Mouse (Mus musculus): ENCODE measurements at regions not wholly inside any gene's neighbourhood (a gene's known extent, or its start where the extent isn't known, plus 50 kb on each side); places are given as distances from the start of the nearest gene placed in this dataset.

- DNase-seq (ENCODE audit: low spot score) (no peak), ATAC-seq (no peak)
- Histone ChIP-seq H3K4me2 (replicated peaks; ENCODE audit: low read depth, low read length) (no peak overlapping the region), H3K9ac (replicated peaks; ENCODE audit: low read depth) (no peak overlapping the region), H3K36me3 (ENCODE audit: insufficient read depth, low read length) (no peaks in the 10 kb centered on the region), H3K4me1 (ENCODE audit: insufficient read depth, low read depth, low read length) (no peaks in the 10 kb centered on the region), H3K9me3 (ENCODE audit: low read length) (no peaks in the 10 kb centered on the region), H3K4me3 (ENCODE audit: low read depth, low read length) (no peak overlapping the region), H3K27ac (ENCODE audit: low read length) (no peak overlapping the region), H3K27me3 (replicated peaks; ENCODE audit: insufficient read depth, low read length) (no peaks in the 10 kb centered on the region)
- WGBS, result 85% methylated on average over 3 of the region's 3 CpGs
- TF ChIP-seq CTCF (IDR thresholded peaks at IDR 0.05) (no peak), EP300 (IDR thresholded peaks at IDR 0.05) (no peak)
These were observed 478.9 kb upstream of the Adamts16 start for GRCm38 (mm10) chr13:71320489-71320888.

GRCm38 (mm10) chr13:71303956-71304355 lies 462.3 kb upstream of the Adamts16 start:
- Histone ChIP-seq H3K36me3 (ENCODE audit: insufficient read depth, low read length) (no peaks in the 10 kb centered on the region), H3K4me3 (ENCODE audit: low read depth, low read length) (no peak overlapping the region), H3K9me3 (ENCODE audit: low read length) (no peaks in the 10 kb centered on the region), H3K4me1 (ENCODE audit: insufficient read depth, low read depth, low read length) (no peaks in the 10 kb centered on the region), H3K27ac (ENCODE audit: low read length) (no peak overlapping the region), H3K9ac (replicated peaks; ENCODE audit: low read depth) (no peak overlapping the region), H3K27me3 (replicated peaks; ENCODE audit: insufficient read depth, low read length) (no peaks in the 10 kb centered on the region), H3K4me2 (replicated peaks; ENCODE audit: low read depth, low read length) (no peak overlapping the region)
- TF ChIP-seq CTCF (IDR thresholded peaks at IDR 0.05) (no peak), EP300 (IDR thresholded peaks at IDR 0.05) (no peak)
- ATAC-seq (no peak), DNase-seq (ENCODE audit: low spot score) (no peak)
- 84% methylated on average over 4 of the region's 4 CpGs for WGBS

- DNase-seq (ENCODE audit: low spot score), result no peak
- Histone ChIP-seq H3K27ac (ENCODE audit: low read length) (no peak overlapping the region), H3K4me2 (replicated peaks; ENCODE audit: low read depth, low read length) (no peak overlapping the region), H3K9ac (replicated peaks; ENCODE audit: low read depth) (no peak overlapping the region), H3K4me1 (ENCODE audit: insufficient read depth, low read depth, low read length) (no peaks in the 10 kb centered on the region), H3K9me3 (ENCODE audit: low read length) (no peaks in the 10 kb centered on the region), H3K4me3 (ENCODE audit: low read depth, low read length) (no peak overlapping the region), H3K36me3 (ENCODE audit: insufficient read depth, low read length) (no peaks in the 10 kb centered on the region), H3K27me3 (replicated peaks; ENCODE audit: insufficient read depth, low read length) (no peaks in the 10 kb centered on the region)
- ATAC-seq, result no peak
- WGBS, result 76% methylated on average over 2 of the region's 2 CpGs
- TF ChIP-seq EP300 (IDR thresholded peaks at IDR 0.05) (no peak), CTCF (IDR thresholded peaks at IDR 0.05) (no peak)
These were observed 434.4 kb upstream of the Adamts16 start for GRCm38 (mm10) chr13:71275991-71276390.

GRCm38 (mm10) chr13:71274139-71274538 lies 432.5 kb upstream of the Adamts16 start:
- H3K9me3 ChIP-seq (ENCODE audit: low read length), result no peaks in the 10 kb centered on the region
- WGBS, result 51% methylated on average over 3 of the region's 3 CpGs
- DNase-seq (ENCODE audit: low spot score), result no peak
- H3K36me3 ChIP-seq (ENCODE audit: insufficient read depth, low read length), result no peaks in the 10 kb centered on the region
- no peaks in the 10 kb centered on the region for H3K27me3 ChIP-seq (replicated peaks; ENCODE audit: insufficient read depth, low read length)
- no peak overlapping the region for H3K27ac ChIP-seq (ENCODE audit: low read length)
- no peak overlapping the region for H3K4me3 ChIP-seq (ENCODE audit: low read depth, low read length)
- H3K4me2 ChIP-seq (replicated peaks; ENCODE audit: low read depth, low read length), result no peak overlapping the region
- ATAC-seq, result no peak
- H3K9ac ChIP-seq (replicated peaks; ENCODE audit: low read depth), result no peak overlapping the region
- no peaks in the 10 kb centered on the region for H3K4me1 ChIP-seq (ENCODE audit: insufficient read depth, low read depth, low read length)
- TF ChIP-seq CTCF (IDR thresholded peaks at IDR 0.05) (no peak), EP300 (IDR thresholded peaks at IDR 0.05) (no peak)

GRCm38 (mm10) chr13:71273485-71273884 lies 431.9 kb upstream of the Adamts16 start:
- Histone ChIP-seq H3K9me3 (ENCODE audit: low read length) (no peaks in the 10 kb centered on the region), H3K27ac (ENCODE audit: low read length) (no peak overlapping the region), H3K4me2 (replicated peaks; ENCODE audit: low read depth, low read length) (no peak overlapping the region), H3K4me1 (ENCODE audit: insufficient read depth, low read depth, low read length) (no peaks in the 10 kb centered on the region), H3K36me3 (ENCODE audit: insufficient read depth, low read length) (no peaks in the 10 kb centered on the region), H3K27me3 (replicated peaks; ENCODE audit: insufficient read depth, low read length) (no peaks in the 10 kb centered on the region), H3K9ac (replicated peaks; ENCODE audit: low read depth) (no peak overlapping the region), H3K4me3 (ENCODE audit: low read depth, low read length) (no peak overlapping the region)
- TF ChIP-seq CTCF (IDR thresholded peaks at IDR 0.05) (no peak), EP300 (IDR thresholded peaks at IDR 0.05) (no peak)
- peak; percentile 42 for DNase-seq (ENCODE audit: low spot score)
- 80% methylated on average over 5 of the region's 5 CpGs for WGBS
- ATAC-seq, result peak; percentile 41

GRCm38 (mm10) chr13:71273067-71273466 lies 431.5 kb upstream of the Adamts16 start:
- DNase-seq (ENCODE audit: low spot score), result no peak
- ATAC-seq, result no peak
- TF ChIP-seq CTCF (IDR thresholded peaks at IDR 0.05), result no peak
- no peak for TF ChIP-seq EP300 (IDR thresholded peaks at IDR 0.05)
- no peaks in the 10 kb centered on the region for H3K9me3 ChIP-seq (ENCODE audit: low read length)
- H3K9ac ChIP-seq (replicated peaks; ENCODE audit: low read depth), result no peak overlapping the region
- no peaks in the 10 kb centered on the region for H3K27me3 ChIP-seq (replicated peaks; ENCODE audit: insufficient read depth, low read length)
- H3K27ac ChIP-seq (ENCODE audit: low read length), result no peak overlapping the region
- H3K4me3 ChIP-seq (ENCODE audit: low read depth, low read length), result no peak overlapping the region
- H3K4me2 ChIP-seq (replicated peaks; ENCODE audit: low read depth, low read length), result no peak overlapping the region
- 67% methylated on average over 1 of the region's 1 CpGs for WGBS
- no peaks in the 10 kb centered on the region for H3K4me1 ChIP-seq (ENCODE audit: insufficient read depth, low read depth, low read length)
- no peaks in the 10 kb centered on the region for H3K36me3 ChIP-seq (ENCODE audit: insufficient read depth, low read length)

GRCm38 (mm10) chr13:71272431-71272830 lies 430.8 kb upstream of the Adamts16 start:
- no peaks in the 10 kb centered on the region for H3K36me3 ChIP-seq (ENCODE audit: insufficient read depth, low read length)
- H3K27me3 ChIP-seq (replicated peaks; ENCODE audit: insufficient read depth, low read length), result no peaks in the 10 kb centered on the region
- DNase-seq (ENCODE audit: low spot score) (no peak), ATAC-seq (no peak)
- H3K4me1 ChIP-seq (ENCODE audit: insufficient read depth, low read depth, low read length), result no peaks in the 10 kb centered on the region
- H3K27ac ChIP-seq (ENCODE audit: low read length), result no peak overlapping the region
- no peak for TF ChIP-seq CTCF (IDR thresholded peaks at IDR 0.05)
- TF ChIP-seq EP300 (IDR thresholded peaks at IDR 0.05), result no peak
- no peaks in the 10 kb centered on the region for H3K9me3 ChIP-seq (ENCODE audit: low read length)
- 64% methylated on average over 5 of the region's 5 CpGs for WGBS
- no peak overlapping the region for H3K4me3 ChIP-seq (ENCODE audit: low read depth, low read length)
- no peak overlapping the region for H3K9ac ChIP-seq (replicated peaks; ENCODE audit: low read depth)
- H3K4me2 ChIP-seq (replicated peaks; ENCODE audit: low read depth, low read length), result no peak overlapping the region
